Mouse (Mus musculus) hindbrain, embryonic 12.5 days (tissue): ENCODE data around the gene Agtrap. TPM values are rescaled to one million over a fixed set of nuclear protein-coding genes. Genes with fewer than 3 reads are reported as not detected.
A peak's percentile ranks its signal among the peaks of the same experiment; 100 is the strongest.

Experiments
- ATAC-seq: fragments of 200-750 bp; cut with Nextera tagmentation; 2 replicates; pipeline ENCODE4 v1.8.0; 2017; ENCODE audit warnings: moderate TSS enrichment; ENCODE audit not compliant: low FRiP score
- H3K27ac ChIP-seq: fragments of 300-500 bp; sonication (generic); 2 replicates; pipeline ENCODE4 v1.5.1; 2016; ENCODE audit warnings: mild to moderate bottlenecking
- H3K27me3 ChIP-seq: fragments of 300-500 bp; sonication (generic); 2 replicates; pipeline ENCODE4 v1.6.1; 2016; ENCODE audit warnings: mild to moderate bottlenecking
- H3K36me3 ChIP-seq: fragments of 300-500 bp; sonication (generic); 2 replicates; pipeline ENCODE4 v1.6.1; 2016; ENCODE audit warnings: mild to moderate bottlenecking
- H3K4me1 ChIP-seq: fragments of 300-500 bp; sonication (generic); 2 replicates; pipeline ENCODE4 v1.6.1; 2016
- H3K4me2 ChIP-seq: fragments of 300-500 bp; sonication (generic); replicated peaks from 2 replicates; pipeline ENCODE4 v1.6.1; 2016; ENCODE audit warnings: mild to moderate bottlenecking
- H3K4me3 ChIP-seq: fragments of 300-500 bp; sonication (generic); 2 replicates; pipeline ENCODE4 v1.5.1; 2016; ENCODE audit warnings: mild to moderate bottlenecking
- H3K9ac ChIP-seq: fragments of 300-500 bp; sonication (generic); 2 replicates; pipeline ENCODE4 v1.6.1; 2016; ENCODE audit warnings: mild to moderate bottlenecking, moderate library complexity
- H3K9me3 ChIP-seq: fragments of 300-500 bp; sonication (generic); replicated peaks from 2 replicates; pipeline ENCODE4 v1.6.1; 2016; ENCODE audit warnings: mild to moderate bottlenecking
- WGBS: fragments of 180-500 bp; shearing (Covaris S2); methylation state at CpG from one replicate; pipeline ENCODE4 v1.1.7; 2016; 5-methylcytosine and 5-hydroxymethylcytosine counted together
- polyA plus RNA-seq: library from polyadenylated mRNA; unstranded; fragments of >200 nt; fragmentation: Nextera tagmentation; extraction: Ambion mirVana; gene quantifications from 2 replicates; pipeline ENCODE4 v1.2.1, GENCODE M21; 2016

Gene Agtrap
- polyA plus RNA-seq, 1 experiment from 2014 or later: 11.9 TPM

GRCm38 (mm10) chr4:148067346-148067745 lies 20.5 kb downstream of the Agtrap start:
- Histone ChIP-seq H3K4me2 (no peak overlapping the region), H3K27ac (no peak overlapping the region), H3K9ac (no peak overlapping the region), H3K4me3 (no peak overlapping the region), H3K4me1 (peaks cover 10% of the 10 kb centered on the region), H3K36me3 (no peaks in the 10 kb centered on the region), H3K27me3 (peaks cover 8% of the 10 kb centered on the region; the same call in 1 of the 2 replicates), H3K9me3 (no peaks in the 10 kb centered on the region)
- WGBS: 84% methylated on average over 8 of the region's 8 CpGs
- no peak for ATAC-seq

- no peak overlapping the region for H3K27ac ChIP-seq
- no peak overlapping the region for H3K9ac ChIP-seq
- no peaks in the 10 kb centered on the region for H3K9me3 ChIP-seq
- no peak overlapping the region for H3K4me2 ChIP-seq
- peaks cover 10% of the 10 kb centered on the region for H3K4me1 ChIP-seq
- H3K36me3 ChIP-seq: no peaks in the 10 kb centered on the region
- WGBS: 43% methylated on average over 9 of the region's 9 CpGs
- no peak overlapping the region for H3K4me3 ChIP-seq
- H3K27me3 ChIP-seq: peaks cover 8% of the 10 kb centered on the region; the same call in 1 of the 2 replicates
- ATAC-seq: no peak
These were observed 21.5 kb downstream of the Agtrap start for GRCm38 (mm10) chr4:148066401-148066744.

GRCm38 (mm10) chr4:148065702-148066400 lies 22.0 kb downstream of the Agtrap start:
- Histone ChIP-seq H3K27ac (no peak overlapping the region), H3K36me3 (no peaks in the 10 kb centered on the region), H3K9me3 (no peaks in the 10 kb centered on the region), H3K27me3 (peaks cover 8% of the 10 kb centered on the region; the same call in 1 of the 2 replicates), H3K4me3 (no peak overlapping the region), H3K4me2 (no peak overlapping the region), H3K4me1 (peaks cover 10% of the 10 kb centered on the region), H3K9ac (no peak overlapping the region)
- ATAC-seq: no peak
- 28% methylated on average over 6 of the region's 6 CpGs for WGBS

GRCm38 (mm10) chr4:148061086-148061480 lies 26.7 kb downstream of the Agtrap start:
- H3K4me1 ChIP-seq: peaks cover 6% of the 10 kb centered on the region
- no peak for ATAC-seq
- no peak overlapping the region for H3K4me3 ChIP-seq
- no peaks in the 10 kb centered on the region for H3K9me3 ChIP-seq
- no peak overlapping the region for H3K4me2 ChIP-seq
- peaks cover 31% of the 10 kb centered on the region for H3K36me3 ChIP-seq
- H3K27me3 ChIP-seq: 0 out of 2 replicates have a peak, but pooled peaks cover 4% of the 10 kb centered on the region
- 92% methylated on average over 9 of the region's 9 CpGs for WGBS
- no peak overlapping the region for H3K27ac ChIP-seq
- H3K9ac ChIP-seq: no peak overlapping the region

- 0 out of 2 replicates have a peak, but pooled peaks cover 4% of the 10 kb centered on the region for H3K27me3 ChIP-seq
- ATAC-seq: 0 out of 2 replicates have a peak, but pooled peaks have one; percentile 15
- H3K9me3 ChIP-seq: no peaks in the 10 kb centered on the region
- peaks cover 38% of the 10 kb centered on the region for H3K36me3 ChIP-seq
- H3K4me3 ChIP-seq: no peak overlapping the region
- H3K27ac ChIP-seq: no peak overlapping the region
- 56% methylated on average over 13 of the region's 13 CpGs for WGBS
- no peak overlapping the region for H3K9ac ChIP-seq
- no peak overlapping the region for H3K4me2 ChIP-seq
- H3K4me1 ChIP-seq: no peaks in the 10 kb centered on the region
These were observed 27.4 kb downstream of the Agtrap start for GRCm38 (mm10) chr4:148060120-148061085.

GRCm38 (mm10) chr4:148058993-148059392 lies 28.8 kb downstream of the Agtrap start:
- H3K4me1 ChIP-seq: no peaks in the 10 kb centered on the region

GRCm38 (mm10) chr4:148058218-148058819 lies 29.5 kb downstream of the Agtrap start:
- Histone ChIP-seq H3K27ac (no peak overlapping the region), H3K4me1 (no peaks in the 10 kb centered on the region), H3K27me3 (no peaks in the 10 kb centered on the region), H3K4me2 (no peak overlapping the region), H3K9me3 (no peaks in the 10 kb centered on the region), H3K36me3 (peaks cover 57% of the 10 kb centered on the region), H3K4me3 (no peak overlapping the region), H3K9ac (no peak overlapping the region)
- ATAC-seq: no peak
- WGBS: 89% methylated on average over 9 of the region's 9 CpGs

More at GRCm38 (mm10) chr4:148058993-148059392, 28.8 kb downstream of the Agtrap start:
- H3K27ac ChIP-seq: no peak overlapping the region
- H3K9me3 ChIP-seq: no peaks in the 10 kb centered on the region
- no peak overlapping the region for H3K9ac ChIP-seq
- no peak for ATAC-seq
- H3K4me2 ChIP-seq: no peak overlapping the region
- H3K4me3 ChIP-seq: no peak overlapping the region
- WGBS: 83% methylated on average over 6 of the region's 6 CpGs
- H3K36me3 ChIP-seq: peaks cover 51% of the 10 kb centered on the region
- no peaks in the 10 kb centered on the region for H3K27me3 ChIP-seq

GRCm38 (mm10) chr4:148057661-148058209 lies 30.1 kb downstream of the Agtrap start:
- 78% methylated on average over 5 of the region's 5 CpGs for WGBS
- H3K4me3 ChIP-seq: no peak overlapping the region
- H3K4me2 ChIP-seq: no peak overlapping the region
- ATAC-seq: no peak
- H3K9ac ChIP-seq: no peak overlapping the region
- H3K27me3 ChIP-seq: no peaks in the 10 kb centered on the region
- H3K36me3 ChIP-seq: peaks cover 63% of the 10 kb centered on the region
- no peaks in the 10 kb centered on the region for H3K4me1 ChIP-seq
- no peak overlapping the region for H3K27ac ChIP-seq
- no peaks in the 10 kb centered on the region for H3K9me3 ChIP-seq

- 88% methylated on average over 4 of the region's 4 CpGs for whole genome bisulfite sequencing
- H3K9ac ChIP-seq: no peak overlapping the region
- no peak for ATAC-seq
- no peak overlapping the region for H3K4me2 ChIP-seq
- no peaks in the 10 kb centered on the region for H3K4me1 ChIP-seq
- no peak overlapping the region for H3K4me3 ChIP-seq
- no peaks in the 10 kb centered on the region for H3K9me3 ChIP-seq
- H3K27me3 ChIP-seq: no peaks in the 10 kb centered on the region
- no peak overlapping the region for H3K27ac ChIP-seq
- peaks cover 73% of the 10 kb centered on the region for H3K36me3 ChIP-seq
These were observed 31.0 kb downstream of the Agtrap start for GRCm38 (mm10) chr4:148056801-148057200.

- no peak overlapping the region for H3K9ac ChIP-seq
- H3K9me3 ChIP-seq: no peaks in the 10 kb centered on the region
- ATAC-seq: no peak
- no peaks in the 10 kb centered on the region for H3K27me3 ChIP-seq
- H3K4me3 ChIP-seq: no peak overlapping the region
- H3K4me2 ChIP-seq: no peak overlapping the region
- peaks cover 78% of the 10 kb centered on the region for H3K36me3 ChIP-seq
- WGBS: 84% methylated on average over 7 of the region's 7 CpGs
- no peak overlapping the region for H3K27ac ChIP-seq
- no peaks in the 10 kb centered on the region for H3K4me1 ChIP-seq
These were observed 31.6 kb downstream of the Agtrap start for GRCm38 (mm10) chr4:148056246-148056645.

GRCm38 (mm10) chr4:148054961-148055695 lies 32.7 kb downstream of the Agtrap start:
- H3K9ac ChIP-seq: no peak overlapping the region
- H3K9me3 ChIP-seq: no peaks in the 10 kb centered on the region
- H3K4me1 ChIP-seq: no peaks in the 10 kb centered on the region
- peaks cover 89% of the 10 kb centered on the region for H3K36me3 ChIP-seq
- no peak overlapping the region for H3K4me3 ChIP-seq
- ATAC-seq: no peak
- 91% methylated on average over 21 of the region's 21 CpGs for WGBS
- no peaks in the 10 kb centered on the region for H3K27me3 ChIP-seq
- no peak overlapping the region for H3K27ac ChIP-seq
- H3K4me2 ChIP-seq: no peak overlapping the region
